Mouse (Mus musculus) megakaryocyte, adult 5-6 weeks (primary cell): ENCODE results near the gene Klhdc8b. TPM values are rescaled to one million over a fixed set of nuclear protein-coding genes. Genes with fewer than 3 reads are reported as not detected.

Source experiments
- ATAC-seq: 2 replicates; pipeline ENCODE4 v1.8.0; 2016; ENCODE audit warnings: mild to moderate bottlenecking, inconsistent platforms; ENCODE audit not compliant: poor library complexity, severe bottlenecking
- total RNA-seq, 2 experiments: library from RNA; stranded (forward) in 1 of 2; stranded (reverse) in 1 of 2; fragments of 153-499, 151-499 nt in 1 of 2; fragments of 221-1000, 200-1000 nt in 1 of 2; gene quantifications; 2 replicates each; pipeline versions ENCODE4 v1.2.3 to v1.2.4; 2015 to 2017

Klhdc8b gene
- total RNA-seq, 2 experiments from 2014 or later, result 0.33 to 1.0 TPM

DNA sequence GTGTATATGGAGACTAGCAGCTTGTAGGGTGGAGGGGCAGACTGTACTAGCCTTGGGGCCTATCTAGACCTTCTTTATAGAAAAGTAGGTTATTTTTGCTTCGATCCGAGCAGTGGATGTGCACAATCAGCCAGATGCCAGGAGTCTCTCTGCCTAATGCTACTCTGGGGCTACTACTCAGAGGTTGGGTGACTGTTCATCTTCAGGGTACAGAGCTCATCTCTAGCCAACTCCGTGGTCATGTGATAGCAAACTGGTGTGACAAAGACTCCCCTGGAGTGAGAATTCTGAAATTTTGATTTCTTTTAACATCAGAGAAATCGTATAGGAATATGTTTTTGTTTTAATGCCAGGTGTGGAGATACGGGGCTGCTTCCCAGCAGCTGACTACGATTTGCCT is 8.5 kb downstream of the Klhdc8b start:
- peak; percentile 25; the same call in 1 of the 2 replicates for ATAC-seq

DNA sequence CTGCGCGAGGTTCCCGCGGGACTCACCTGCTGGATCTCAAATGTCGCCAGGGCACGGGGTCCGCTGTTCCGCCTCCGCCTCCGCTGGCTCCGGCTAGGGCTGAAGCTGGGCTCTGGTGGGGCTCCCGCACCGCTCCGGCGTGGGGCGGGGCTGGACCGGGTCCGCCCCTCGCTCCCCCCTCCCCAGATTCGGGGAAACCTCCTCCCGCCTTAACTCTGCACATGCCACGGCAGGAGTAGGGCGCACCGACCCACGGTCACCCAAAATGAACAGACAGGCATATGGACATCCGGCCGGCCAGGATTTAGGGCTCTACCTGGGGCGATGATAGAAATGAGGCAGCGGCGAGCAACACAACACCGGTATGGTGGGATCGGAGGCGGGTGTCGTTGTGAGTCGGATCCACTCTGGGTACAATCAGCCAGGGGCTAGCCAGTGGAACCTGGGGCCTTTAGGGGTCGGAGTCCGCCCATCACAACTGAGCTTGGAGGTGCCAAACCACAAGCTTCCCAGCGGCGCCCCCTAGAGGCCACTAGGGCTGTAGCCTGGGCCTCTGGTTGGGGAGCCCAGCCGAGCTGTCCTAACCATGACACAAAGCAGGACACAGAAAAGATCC is 9.0 kb downstream of the Klhdc8b start:
- peak; percentile 90 for ATAC-seq

DNA sequence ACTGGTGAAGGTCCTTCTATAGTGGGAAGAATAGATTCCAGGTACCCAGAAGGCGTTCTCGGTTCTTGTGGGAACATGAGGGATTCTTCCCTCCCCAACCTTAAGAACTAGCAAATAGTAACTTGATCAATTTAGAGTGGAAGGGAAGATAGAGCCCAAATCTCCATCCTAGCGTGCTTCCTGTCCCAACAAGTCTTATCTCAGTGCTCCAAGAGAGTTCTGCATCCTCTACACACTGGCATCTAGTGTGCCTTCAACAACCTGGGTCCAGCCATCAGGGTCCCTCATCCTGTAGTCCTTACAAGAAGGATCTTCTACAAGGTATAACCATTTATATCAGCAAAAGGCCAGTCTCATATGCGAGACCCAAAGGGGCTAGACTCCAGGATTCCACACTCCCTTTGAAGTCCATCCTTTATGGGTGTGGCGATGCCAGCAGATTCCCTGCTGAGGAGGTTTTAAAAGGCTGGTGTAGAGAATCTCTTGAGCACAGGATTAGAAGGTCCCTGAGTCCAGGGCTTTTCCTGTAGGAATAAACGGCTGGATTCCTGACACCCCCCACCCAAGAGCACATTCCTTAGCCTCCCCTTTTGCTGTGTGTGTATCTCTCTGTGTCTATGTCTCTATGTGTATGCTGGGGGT is 9.7 kb downstream of the Klhdc8b start:
- ATAC-seq, result no peak

DNA sequence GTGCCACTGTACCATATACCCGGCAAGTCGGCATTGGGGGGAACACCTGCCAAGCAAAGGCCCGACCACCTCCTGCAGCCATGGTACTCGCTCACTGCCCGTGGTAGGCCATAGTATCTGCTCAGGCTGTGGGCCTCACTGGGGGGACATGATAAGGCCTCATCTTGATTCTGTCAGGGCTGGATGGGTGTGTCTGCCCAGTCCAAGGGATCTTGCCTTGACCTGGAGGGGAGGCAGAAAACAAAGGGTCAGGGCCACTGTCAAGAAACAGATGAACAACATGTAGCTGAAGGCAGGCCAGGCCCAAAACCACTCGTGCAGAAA is 10.2 kb downstream of the Klhdc8b start:
- ATAC-seq, result no peak

DNA sequence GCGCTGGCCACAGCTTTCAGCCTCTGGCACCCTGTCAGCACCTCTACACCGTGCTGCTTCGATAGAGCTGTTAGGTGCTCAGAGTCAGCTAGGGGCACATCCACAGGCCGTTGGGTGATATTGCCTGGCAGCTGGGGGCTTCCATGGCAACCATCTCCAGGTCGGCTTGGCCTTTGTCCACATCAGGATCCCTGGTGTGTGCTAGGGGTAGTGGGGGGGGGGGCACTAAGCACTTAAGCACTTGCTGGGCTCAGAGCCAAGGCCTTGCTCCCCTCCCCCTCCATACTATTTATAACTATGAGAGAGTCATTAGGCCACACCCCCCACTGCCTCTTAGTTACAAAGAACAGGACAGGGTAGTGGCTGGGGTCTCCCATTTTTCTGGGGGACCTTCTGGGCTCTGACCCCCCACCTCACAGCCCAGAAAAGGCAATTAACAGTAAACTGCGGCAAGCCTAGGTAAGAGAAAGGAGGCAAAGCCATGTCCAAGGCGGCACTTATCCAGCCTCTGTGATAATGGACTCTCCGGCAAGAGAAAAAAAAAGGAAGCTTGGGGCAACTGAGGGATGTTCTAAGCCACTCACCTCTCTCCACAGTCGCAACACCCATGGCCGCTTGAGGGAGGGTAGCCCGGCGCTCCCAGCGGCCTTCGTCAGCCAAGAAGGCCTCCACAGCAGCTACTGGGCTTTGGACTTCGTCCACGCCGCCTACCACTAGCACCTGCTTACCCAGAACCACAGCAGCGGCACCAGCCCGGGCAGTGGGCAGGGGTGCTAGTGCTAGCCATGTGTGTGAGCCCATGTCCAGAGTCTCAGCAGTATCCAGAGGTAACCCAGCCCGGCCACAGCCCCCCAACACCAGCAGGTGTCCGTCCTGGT is 10.8 kb downstream of the Klhdc8b start:
- no peak for ATAC-seq

DNA sequence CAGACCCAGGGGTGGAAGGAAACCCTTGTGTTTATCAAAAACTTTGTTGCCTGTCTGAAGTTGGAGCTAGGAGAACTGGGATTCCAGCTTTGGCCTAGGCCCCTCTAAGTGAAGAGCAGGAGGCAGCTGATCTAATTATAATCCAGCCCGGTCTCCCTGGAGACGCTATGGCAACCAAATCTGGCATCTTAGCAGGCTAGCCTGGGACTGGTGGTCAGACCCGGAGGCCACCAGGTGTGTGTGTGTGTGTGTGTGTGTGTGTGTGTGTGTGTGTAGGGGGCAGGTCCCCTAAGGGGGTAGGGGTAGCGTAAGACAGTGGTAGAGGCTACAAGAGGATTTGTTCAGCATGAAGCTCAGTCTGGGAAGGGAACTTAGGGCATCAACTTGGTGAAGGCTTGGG is 11.5 kb downstream of the Klhdc8b start:
- ATAC-seq, result no peak

DNA sequence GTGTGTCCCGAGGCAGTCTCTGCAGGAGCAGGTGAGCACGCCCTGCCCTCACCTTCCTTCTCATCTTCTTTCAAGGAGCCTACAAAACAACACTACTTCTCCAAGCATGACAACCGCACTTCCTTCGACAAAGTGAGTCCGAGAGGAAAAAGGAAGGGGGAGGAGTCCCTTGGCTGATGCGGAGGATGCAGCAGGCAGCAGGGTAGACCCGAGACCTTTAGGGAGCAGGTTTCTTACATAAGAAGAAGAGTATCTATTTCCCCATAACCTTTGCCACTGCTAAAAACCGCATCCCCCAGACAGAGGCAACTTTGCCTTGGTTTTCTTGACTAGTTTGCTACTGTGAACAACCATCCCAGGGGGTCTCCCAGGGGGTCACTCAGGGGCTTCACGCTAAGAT is 16.3 kb downstream of the Klhdc8b start:
- 0 out of 2 replicates have a peak, but pooled peaks have one; percentile 35 for ATAC-seq

DNA sequence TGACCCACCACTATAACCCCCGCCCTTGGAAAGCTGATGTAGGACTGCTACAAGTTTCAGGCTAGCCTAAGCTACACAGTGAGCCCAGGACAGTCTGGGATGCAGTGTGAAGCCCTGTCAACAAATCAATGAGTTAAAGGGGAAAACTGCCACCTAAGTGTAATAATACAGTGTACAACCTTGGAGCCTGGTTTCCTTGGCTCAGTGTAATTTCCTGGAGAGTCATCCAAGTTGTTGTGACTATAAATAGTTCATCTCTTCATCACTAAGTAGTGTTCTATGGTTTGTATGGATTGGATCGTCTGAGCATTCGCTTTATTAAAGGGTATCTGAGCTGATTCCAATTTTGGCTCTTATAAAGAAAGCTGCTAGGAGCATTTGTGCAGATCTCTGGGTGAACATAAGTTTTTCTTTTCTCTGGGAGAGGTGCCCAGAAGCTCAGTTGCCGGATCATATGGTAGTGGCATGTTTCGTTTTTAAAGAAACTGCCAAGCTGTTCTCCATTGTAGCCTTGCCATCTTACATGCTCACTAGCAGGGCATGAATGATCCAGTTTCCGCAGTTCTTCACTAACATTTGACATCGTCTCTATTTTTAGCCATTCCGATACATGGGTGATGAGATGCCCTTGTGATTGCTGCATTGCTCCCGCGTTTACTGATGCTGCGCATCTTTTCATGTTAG is 20.0 kb downstream of the Klhdc8b start:
- no peak for ATAC-seq

DNA sequence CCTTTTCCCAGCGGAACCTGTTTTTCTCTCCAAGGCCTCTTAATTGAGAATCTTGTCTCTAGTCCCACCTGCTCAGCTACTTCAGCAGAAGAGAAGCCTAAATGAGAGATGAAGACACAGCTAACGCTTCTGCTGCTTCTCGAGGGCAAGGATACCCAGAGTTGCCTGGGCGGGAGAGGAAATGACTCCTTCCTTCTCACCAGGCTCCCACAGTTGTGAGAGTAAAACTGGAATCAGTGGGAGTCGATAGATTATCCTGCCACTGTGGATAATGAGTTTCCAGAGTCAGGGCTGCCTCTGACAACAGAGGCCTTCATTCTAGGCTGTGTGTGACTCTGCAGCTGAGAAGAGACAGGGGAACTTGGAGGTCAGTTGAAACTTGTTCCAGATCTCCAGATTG is 20.9 kb downstream of the Klhdc8b start:
- ATAC-seq, result no peak

DNA sequence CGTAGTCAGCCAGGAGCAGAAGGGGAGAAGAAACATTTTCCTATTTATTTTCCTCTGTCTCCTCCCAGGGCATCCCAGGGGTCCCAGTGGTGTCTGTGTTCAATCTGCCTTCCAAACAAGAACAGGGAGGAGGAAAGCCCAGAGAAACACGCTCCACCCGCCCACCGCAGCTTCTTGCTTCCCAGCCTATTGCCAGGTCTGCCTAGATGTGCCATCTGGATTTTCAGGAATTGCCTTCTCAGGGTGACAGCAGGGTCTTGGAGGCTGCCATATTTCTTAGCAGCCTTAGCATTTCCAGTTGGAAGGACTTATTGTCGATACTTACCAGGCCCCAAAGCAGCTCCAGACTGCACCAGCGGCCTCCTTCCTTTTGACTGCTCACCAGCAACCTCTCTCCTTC is 22.2 kb downstream of the Klhdc8b start:
- ATAC-seq, result no peak

DNA sequence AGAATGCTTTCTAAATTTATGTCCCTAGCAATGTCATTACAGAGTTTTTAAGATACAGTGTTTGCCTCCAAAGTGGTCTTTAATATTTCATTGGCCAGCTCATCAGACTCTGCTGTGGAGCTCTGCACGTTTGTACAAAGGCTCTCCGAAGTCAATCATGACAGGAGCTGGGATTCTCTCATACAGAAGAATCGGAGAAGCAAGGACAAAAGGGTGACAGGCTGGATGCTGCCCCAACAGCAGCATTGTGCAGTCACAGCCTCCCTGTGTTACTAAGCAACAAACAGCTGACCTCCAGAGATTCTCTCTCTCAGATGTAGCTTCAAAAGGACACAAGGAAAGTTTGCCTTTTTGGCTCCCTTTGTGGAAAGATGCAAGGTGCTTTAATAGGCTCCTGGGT is 25.2 kb downstream of the Klhdc8b start, which contains the start of gene BC048562:
TSS of gene BC048562 (plus strand) at position 301 of the 400 bp plus-strand sequence.
- ATAC-seq, result no peak

DNA sequence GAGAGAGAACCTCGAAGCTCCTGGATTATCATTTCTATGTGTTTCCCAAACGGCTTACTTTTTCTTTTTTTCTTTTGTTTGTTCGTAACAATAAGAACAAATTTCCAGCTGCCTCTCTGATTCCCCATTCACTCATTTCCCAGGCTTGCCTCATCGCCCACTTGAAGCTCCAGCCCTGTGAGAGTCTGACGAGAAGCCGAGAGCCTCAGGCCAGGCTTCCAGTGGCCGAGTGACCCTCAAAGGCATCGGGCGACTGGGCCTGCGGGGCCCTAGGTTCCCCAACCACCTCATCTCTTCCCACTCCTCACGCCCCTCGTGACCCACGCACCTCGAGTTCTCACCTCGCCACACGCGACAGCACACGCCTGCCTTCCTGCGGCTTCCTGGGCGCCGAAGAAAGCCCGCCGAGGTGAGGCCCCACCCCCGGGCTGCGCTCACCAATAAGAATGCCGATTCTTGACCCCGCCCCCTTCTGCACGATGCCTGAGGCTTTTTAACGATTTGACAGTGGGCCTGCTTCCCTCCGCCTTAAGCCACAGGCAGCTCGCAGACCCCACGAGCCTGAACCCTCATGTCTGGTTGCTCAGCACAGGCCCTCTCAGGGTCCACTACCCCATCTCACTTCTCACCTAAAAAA is 29.8 kb downstream of the Klhdc8b start:
- peak; percentile 38; the same call in 1 of the 2 replicates for ATAC-seq

DNA sequence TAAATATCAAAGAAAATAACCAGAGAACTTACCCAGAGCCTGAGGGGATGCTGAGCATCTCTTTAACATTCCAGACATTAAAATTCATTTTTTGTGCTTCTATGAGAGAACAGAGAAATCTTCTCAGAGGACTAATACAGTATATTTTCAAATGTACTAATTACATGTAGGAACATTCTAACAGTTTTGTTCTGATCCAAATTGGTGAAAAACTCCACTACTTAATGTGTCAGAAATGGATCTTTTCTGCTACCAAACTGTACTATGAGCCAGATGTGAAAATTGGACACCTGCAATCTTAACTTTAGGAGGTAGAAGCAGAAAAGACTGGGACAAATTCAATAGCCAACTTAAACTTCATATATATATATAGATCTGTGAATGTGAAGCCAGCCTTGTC is 33.0 kb downstream of the Klhdc8b start, which contains the start of gene Ccdc36:
TSS of gene Ccdc36 (minus strand) at position 101 of the 400 bp plus-strand sequence.
- no peak for ATAC-seq

DNA sequence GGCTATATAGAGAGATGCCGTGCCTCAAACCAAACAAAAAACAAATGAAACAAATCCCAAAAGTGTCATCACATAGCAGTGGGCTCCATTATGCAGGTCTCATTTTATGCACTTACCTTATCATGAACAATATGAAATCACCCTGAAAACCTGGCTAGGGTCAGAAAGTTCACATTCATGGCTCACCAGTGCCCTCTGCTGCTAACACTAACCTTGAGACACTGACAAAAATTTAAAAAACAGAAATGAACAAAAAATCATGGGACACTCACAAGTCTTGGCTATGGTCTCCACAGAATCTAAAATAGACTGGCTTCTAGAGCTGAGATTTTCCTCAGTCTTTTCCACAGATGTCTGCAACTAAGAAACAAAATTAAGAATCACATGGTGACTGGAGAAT is 49.2 kb downstream of the Klhdc8b start:
- no peak for ATAC-seq

DNA sequence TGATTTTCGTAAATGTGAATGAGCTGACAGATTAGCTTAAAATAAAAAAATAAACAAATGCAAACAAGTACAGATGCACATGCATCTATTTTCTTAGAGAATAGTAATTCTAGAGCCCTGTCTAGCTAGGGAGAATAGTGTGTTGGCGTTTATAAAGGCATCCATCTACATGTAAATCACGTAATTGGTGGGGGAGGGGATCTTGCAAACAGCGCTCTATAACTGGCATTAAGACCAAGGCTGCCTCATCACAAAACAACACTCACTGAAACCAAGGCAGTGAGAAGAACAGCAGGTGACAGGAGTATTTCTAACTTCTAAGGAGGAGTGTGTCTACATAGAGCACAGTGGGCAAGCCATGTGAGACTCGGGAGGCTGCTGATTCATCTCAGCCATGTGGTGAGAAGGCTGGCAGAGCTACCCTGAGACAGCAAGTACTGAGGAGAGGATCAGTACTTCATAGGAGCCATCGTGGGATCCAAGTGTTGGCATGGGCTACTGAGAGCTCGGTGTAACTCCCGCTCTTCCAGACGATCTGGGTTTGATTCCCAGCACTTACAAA is 49.9 kb downstream of the Klhdc8b start:
- no peak for ATAC-seq

DNA sequence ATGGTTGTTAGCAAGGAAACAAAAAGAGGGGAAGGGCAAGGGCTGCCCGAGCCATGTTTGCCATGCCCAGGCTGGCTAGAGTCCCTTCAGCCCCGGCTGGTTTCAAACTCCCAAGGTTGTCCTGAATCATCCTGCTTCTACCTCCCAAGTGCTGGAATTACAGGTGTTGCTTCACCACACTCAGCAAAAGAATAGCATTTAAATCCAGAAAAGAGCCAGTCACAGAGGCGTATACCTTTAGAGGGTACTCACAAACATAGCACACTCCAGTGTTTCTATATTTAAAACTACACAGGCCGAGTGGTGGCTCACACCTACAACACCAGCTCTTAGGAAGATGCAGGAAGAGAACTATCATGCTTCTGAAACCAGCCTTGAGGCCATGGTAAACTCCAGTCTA is 51.8 kb downstream of the Klhdc8b start:
- ATAC-seq, result no peak

DNA sequence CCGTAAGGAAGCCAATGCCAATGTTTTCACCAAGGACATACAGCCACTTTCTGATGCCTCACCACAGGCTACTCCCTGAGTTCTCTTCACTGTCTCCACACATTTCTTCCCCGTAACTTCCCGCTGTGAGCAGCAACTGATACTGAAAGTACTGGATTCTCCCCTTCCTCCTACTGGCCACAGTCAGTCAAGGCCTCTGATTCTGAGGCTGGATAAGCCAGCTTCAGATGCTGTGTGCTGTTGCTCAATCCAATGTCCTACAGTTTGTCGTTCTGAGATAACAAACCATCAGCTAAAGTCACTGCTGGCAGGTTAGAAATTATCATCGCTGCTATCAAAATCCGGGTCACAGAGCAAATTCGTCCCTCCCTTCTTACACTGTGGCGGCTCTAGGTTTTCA is 56.9 kb downstream of the Klhdc8b start:
- peak; percentile 63 for ATAC-seq

DNA sequence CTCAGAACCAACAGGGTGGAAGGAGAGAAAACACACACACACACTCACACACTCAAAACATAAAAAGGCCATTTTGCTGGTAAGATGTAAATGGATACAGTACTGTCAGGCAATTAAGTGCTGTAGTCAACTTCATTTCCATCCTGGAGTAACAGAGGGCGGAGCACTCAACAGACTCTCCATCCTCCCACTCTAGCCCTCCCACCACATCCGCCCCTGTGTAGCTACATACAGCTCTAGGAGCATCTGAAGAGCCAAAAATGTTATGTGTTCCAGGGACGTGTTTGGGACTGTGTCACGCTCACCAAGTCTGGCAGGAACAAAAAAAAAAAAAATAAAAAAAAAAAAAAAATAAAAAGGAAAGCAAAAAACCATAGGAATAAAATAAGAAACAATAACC is 58.3 kb downstream of the Klhdc8b start:
- no peak for ATAC-seq

DNA sequence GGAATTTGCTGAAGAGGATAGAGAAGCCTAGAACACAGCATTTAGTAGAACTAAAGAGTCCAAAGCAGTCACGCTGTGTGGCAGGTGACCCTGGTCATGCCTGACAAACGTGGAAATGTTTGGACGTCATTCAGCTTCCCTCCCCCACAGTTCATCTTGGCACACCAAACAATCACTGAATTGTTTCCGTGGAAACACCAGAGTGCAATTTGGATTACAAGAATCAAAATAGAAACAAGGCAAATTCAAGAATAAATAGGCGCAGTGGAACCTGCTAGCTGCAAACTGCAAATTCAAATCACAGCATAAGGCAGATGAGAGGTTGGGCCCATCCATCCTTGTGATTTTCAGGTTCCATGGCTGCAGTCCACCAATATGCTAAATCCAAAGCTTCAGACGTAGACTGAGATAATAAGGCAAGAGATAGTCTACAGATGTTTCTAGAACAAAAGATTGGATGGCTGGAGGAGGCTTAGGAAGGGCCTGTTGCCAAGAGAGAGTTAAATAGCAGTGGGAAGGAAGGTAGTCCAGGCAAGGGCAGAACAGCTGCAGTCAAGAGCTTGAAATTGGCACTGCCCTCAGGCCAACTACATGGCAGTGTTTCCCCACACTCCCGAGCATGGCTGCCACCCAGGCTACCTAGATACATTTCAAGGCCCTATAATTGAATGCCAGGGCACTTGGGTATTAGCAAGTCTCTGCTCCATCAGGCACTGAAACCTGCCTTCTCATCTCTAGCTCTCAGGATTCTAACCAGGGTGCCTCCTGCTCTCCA is 60.0 kb downstream of the Klhdc8b start:
- no peak for ATAC-seq

DNA sequence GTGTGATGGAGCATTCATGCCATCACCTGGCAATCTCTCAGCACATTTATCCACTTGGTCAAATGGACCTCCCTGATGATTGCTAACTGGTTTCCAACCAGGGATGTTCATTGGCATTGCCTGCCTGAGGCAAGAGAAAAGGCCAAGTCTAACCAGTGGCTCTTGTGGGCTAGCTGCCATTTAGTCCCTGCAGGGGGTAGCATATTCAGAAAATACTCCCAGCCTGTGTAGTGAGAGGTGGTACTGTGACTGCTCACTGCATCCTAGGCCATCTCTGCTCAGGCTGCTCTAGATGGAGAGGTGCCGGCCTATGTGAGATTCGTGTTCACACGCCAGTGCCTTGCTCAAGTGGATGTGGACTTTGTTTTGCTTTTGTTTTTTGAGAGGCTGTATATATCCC is 63.1 kb downstream of the Klhdc8b start:
- no peak for ATAC-seq
